Mouse (Mus musculus): Measurements from ENCODE around the gene Thumpd2. TPM values are rescaled to one million over a fixed set of nuclear protein-coding genes. Genes with fewer than 3 reads are reported as not detected.

Thumpd2 gene
- polyA plus RNA-seq, 1 experiment from 2014 or later: 7.8 TPM

DNA sequence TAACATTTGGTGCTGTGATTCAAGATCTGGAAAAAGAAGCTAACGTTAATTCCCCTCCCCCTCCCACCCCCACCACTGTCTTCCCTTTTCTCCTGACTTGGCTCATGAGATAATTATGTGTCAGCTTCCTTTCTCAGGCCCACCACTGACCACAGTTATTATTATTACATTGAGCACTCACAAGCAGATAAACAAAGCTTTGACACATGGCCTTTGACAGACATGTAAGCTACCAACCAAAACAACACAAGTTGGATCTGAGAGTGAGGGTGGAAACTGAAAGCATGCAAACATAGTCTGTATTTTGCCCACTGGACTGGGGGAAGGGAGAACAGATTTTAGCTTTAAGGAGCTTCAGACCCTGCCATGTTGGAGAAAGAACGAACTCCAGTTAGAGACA, 67.7 kb downstream of the Thumpd2 start:
- WGBS: 77% methylated on average over 2 of the region's 2 CpGs
- no peak overlapping the region for H3K4me3 ChIP-seq (ENCODE audit: low read length)
- no peak for ATAC-seq

DNA sequence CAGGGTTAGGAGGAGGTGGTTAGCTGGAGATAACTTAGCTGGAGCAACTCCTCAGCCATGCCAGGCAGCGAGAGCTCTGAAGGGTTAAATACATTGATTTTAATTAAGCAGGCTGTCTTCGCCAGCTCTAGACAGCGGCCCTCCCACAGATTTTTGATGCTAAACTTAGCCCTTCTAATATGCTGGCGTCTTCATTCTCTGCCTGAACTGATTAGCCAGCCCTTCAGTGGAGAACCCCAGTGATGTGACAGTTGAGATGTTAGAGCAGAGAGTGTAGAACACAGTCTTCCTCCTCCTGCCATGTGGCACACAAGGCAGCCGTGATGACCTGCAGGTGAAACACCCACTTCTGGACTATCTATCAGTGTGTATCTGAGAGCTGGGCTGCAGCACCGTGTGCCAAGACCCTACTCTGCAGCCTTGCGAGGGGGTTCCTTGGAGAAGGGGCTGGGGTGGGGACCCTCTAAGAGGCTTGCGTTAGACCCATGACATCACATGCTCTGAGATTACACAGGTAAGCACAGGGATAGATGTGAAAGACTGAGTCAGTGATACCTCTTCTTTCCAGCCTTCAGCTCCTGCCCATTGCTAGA, 73.3 kb downstream of the Thumpd2 start:
- H3K36me3 ChIP-seq (ENCODE audit: control insufficient read depth, insufficient read depth, low read length): no peaks in the 10 kb centered on the region

More for the DNA sequence above, 67.7 kb downstream of the Thumpd2 start:
- H3K9ac ChIP-seq (ENCODE audit: low read depth, low read length): no peak overlapping the region
- H3K27me3 ChIP-seq (replicated peaks; ENCODE audit: control insufficient read depth, insufficient read depth, low read length): no peaks in the 10 kb centered on the region
- no peaks in the 10 kb centered on the region for H3K36me3 ChIP-seq (ENCODE audit: control insufficient read depth, insufficient read depth, low read length)
- H3K27ac ChIP-seq (ENCODE audit: low read depth, low read length): no peak overlapping the region
- no peaks in the 10 kb centered on the region for H3K9me3 ChIP-seq (ENCODE audit: control insufficient read depth, low read length)
- no peak overlapping the region for H3K4me2 ChIP-seq (ENCODE audit: low read length)
- H3K4me1 ChIP-seq (ENCODE audit: control insufficient read depth, insufficient read depth, low read depth, low read length): no peaks in the 10 kb centered on the region

DNA sequence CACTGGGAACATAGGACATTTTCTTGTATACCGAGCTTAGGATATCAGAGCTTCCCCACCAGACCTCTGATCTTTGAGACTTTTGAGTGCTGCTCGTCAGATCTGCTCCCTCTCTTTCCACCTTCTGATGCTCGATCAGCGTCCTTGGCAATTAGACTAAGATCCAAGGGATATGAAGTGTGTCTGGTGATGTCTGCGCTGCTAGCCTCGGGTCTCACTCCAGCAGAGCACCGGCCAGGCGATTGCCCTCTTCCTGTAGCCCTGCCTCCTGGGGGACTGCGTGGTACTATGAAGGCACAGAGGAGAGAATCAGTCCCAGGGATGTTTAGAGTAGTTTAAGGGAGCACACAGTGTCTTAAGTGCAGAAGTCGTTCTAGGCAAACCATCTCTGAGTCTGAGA, 81.9 kb downstream of the Thumpd2 start:
- no peaks in the 10 kb centered on the region for H3K9me3 ChIP-seq (ENCODE audit: control insufficient read depth, low read length)
- 76% methylated on average over 10 of the region's 10 CpGs for WGBS
- no peak overlapping the region for H3K27ac ChIP-seq (ENCODE audit: low read depth, low read length)
- H3K27me3 ChIP-seq (replicated peaks; ENCODE audit: control insufficient read depth, insufficient read depth, low read length): no peaks in the 10 kb centered on the region
- no peak overlapping the region for H3K9ac ChIP-seq (ENCODE audit: low read depth, low read length)
- H3K4me3 ChIP-seq (ENCODE audit: low read length): no peak overlapping the region
- H3K36me3 ChIP-seq (ENCODE audit: control insufficient read depth, insufficient read depth, low read length): no peaks in the 10 kb centered on the region
- no peak overlapping the region for H3K4me2 ChIP-seq (ENCODE audit: low read length)
- H3K4me1 ChIP-seq (ENCODE audit: control insufficient read depth, insufficient read depth, low read depth, low read length): peaks cover 3% of the 10 kb centered on the region
- ATAC-seq: no peak

More for the DNA sequence above, 73.3 kb downstream of the Thumpd2 start:
- WGBS: 59% methylated on average over 8 of the region's 8 CpGs
- ATAC-seq: peak; percentile 55
- Histone ChIP-seq H3K9me3 (ENCODE audit: control insufficient read depth, low read length) (no peaks in the 10 kb centered on the region), H3K4me1 (ENCODE audit: control insufficient read depth, insufficient read depth, low read depth, low read length) (no peaks in the 10 kb centered on the region; the same call in 1 of the 2 replicates), H3K9ac (ENCODE audit: low read depth, low read length) (no peak overlapping the region), H3K4me3 (ENCODE audit: low read length) (no peak overlapping the region), H3K4me2 (ENCODE audit: low read length) (no peak overlapping the region), H3K27ac (ENCODE audit: low read depth, low read length) (no peak overlapping the region), H3K27me3 (replicated peaks; ENCODE audit: control insufficient read depth, insufficient read depth, low read length) (no peaks in the 10 kb centered on the region)

DNA sequence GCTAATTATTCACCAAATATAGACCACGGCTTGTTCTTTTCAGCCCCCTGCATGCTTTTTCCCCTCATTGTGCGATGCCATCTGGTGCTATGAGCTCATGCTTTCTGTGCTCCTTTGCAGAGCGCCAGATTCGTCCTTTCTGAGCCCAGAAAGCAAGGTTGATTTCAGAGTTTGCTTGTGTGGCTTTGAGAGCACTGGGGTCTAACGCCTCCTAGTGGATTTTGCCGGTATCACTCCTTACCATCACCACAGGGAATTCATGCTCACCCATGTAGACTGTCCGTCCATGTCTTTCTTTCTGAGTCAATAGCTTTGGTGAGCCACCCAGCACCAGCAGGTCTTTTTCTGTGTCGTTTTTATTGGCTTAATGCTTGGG, 82.5 kb downstream of the Thumpd2 start:
- Histone ChIP-seq H3K4me2 (ENCODE audit: low read length) (no peak overlapping the region), H3K9ac (ENCODE audit: low read depth, low read length) (no peak overlapping the region), H3K4me3 (ENCODE audit: low read length) (no peak overlapping the region), H3K27me3 (replicated peaks; ENCODE audit: control insufficient read depth, insufficient read depth, low read length) (no peaks in the 10 kb centered on the region), H3K4me1 (ENCODE audit: control insufficient read depth, insufficient read depth, low read depth, low read length) (peaks cover 3% of the 10 kb centered on the region), H3K9me3 (ENCODE audit: control insufficient read depth, low read length) (no peaks in the 10 kb centered on the region), H3K27ac (ENCODE audit: low read depth, low read length) (peak overlapping the region; percentile 37), H3K36me3 (ENCODE audit: control insufficient read depth, insufficient read depth, low read length) (no peaks in the 10 kb centered on the region)
- ATAC-seq: peak; percentile 90
- WGBS: 5% methylated on average over 8 of the region's 8 CpGs

DNA sequence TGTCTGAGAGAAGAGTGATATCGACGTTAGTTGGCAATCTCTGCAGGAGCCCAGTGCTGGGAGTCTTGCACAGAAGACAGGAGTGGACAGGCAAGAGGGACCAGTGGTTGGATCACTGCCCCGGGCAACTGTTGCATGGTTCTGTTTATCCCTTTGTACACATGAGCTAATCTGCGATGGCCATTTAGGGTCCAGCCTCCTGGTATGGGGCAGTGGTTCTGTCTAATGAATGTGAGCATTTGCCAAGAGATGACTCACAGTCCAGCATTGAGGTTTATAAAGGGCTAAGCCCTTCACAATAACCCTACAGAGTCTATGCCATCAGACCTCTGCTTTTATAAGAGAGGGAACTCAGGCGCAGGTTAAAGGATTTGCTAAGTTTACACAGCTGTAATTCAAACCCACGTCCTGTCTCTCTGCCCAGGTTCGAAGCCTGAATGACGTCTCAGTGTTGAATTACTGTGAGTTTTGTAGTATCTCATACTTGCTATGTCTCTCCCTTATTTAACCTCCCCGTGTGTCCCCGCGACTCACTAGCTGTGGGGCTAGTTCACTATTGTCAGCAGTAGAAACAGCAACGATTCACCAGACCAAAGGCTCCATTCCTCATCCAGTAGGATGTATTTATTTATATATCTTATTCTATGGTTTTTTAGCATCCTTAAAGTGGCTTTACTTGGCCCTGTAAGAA, 83.0 kb downstream of the Thumpd2 start:
- 54% methylated on average over 12 of the region's 12 CpGs for WGBS

DNA sequence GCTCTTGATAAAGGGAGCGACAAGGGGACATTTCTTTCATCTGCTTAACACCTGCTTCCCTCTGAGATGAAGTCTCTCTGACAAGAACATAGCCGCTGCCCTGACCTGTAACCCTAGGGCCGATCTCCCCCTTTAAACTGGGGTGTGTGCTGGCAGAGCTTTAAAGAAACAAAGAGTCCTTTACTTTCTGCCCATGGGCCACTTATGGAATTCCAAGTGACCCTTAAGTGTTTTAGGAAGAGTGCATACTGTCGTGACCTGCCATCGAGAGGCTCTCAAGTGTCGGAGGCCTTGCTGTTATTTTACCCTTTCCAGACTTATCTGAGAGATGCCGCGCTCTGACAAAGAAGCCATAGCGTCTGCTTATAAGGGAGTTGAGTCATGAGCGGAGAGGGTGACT, 84.8 kb downstream of the Thumpd2 start:
- Histone ChIP-seq H3K9me3 (ENCODE audit: control insufficient read depth, low read length) (no peaks in the 10 kb centered on the region), H3K27me3 (replicated peaks; ENCODE audit: control insufficient read depth, insufficient read depth, low read length) (no peaks in the 10 kb centered on the region), H3K27ac (ENCODE audit: low read depth, low read length) (no peak overlapping the region), H3K4me2 (ENCODE audit: low read length) (no peak overlapping the region), H3K36me3 (ENCODE audit: control insufficient read depth, insufficient read depth, low read length) (no peaks in the 10 kb centered on the region), H3K4me1 (ENCODE audit: control insufficient read depth, insufficient read depth, low read depth, low read length) (peaks cover 3% of the 10 kb centered on the region), H3K9ac (ENCODE audit: low read depth, low read length) (no peak overlapping the region), H3K4me3 (ENCODE audit: low read length) (no peak overlapping the region)
- 83% methylated on average over 10 of the region's 10 CpGs for WGBS
- ATAC-seq: no peak

More for the DNA sequence above, 83.0 kb downstream of the Thumpd2 start:
- Histone ChIP-seq H3K4me2 (ENCODE audit: low read length) (no peak overlapping the region), H3K4me3 (ENCODE audit: low read length) (no peak overlapping the region), H3K9me3 (ENCODE audit: control insufficient read depth, low read length) (no peaks in the 10 kb centered on the region), H3K27me3 (replicated peaks; ENCODE audit: control insufficient read depth, insufficient read depth, low read length) (no peaks in the 10 kb centered on the region), H3K4me1 (ENCODE audit: control insufficient read depth, insufficient read depth, low read depth, low read length) (peaks cover 3% of the 10 kb centered on the region), H3K36me3 (ENCODE audit: control insufficient read depth, insufficient read depth, low read length) (no peaks in the 10 kb centered on the region), H3K9ac (ENCODE audit: low read depth, low read length) (peak overlapping the region; percentile 29; the same call in 1 of the 2 replicates), H3K27ac (ENCODE audit: low read depth, low read length) (peak overlapping the region; percentile 37)
- peak; percentile 60 for ATAC-seq

DNA sequence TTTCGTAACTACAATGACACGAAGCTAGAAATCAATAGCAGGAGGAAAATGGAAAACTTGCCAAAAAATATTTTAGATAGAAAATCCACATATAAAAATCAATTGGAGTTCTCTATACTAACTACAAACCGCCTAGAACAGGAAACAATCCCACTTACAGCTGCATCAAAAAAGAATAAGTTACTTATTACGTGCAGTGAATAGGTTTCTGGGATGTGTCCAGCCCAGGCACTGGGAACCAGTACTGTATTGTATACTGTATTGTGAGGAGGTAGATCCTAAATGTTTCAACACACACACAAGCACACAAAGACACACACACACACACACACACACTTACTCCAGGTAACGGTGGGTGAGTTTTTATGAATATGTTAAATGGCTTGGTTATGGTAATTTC, 87.6 kb downstream of the Thumpd2 start:
- no peak for ATAC-seq
- H3K27ac ChIP-seq (ENCODE audit: low read depth, low read length): no peak overlapping the region
- H3K27me3 ChIP-seq (replicated peaks; ENCODE audit: control insufficient read depth, insufficient read depth, low read length): no peaks in the 10 kb centered on the region
- H3K4me3 ChIP-seq (ENCODE audit: low read length): no peak overlapping the region
- no peaks in the 10 kb centered on the region for H3K9me3 ChIP-seq (ENCODE audit: control insufficient read depth, low read length)
- H3K4me2 ChIP-seq (ENCODE audit: low read length): no peak overlapping the region
- H3K4me1 ChIP-seq (ENCODE audit: control insufficient read depth, insufficient read depth, low read depth, low read length): peaks cover 3% of the 10 kb centered on the region
- no peak overlapping the region for H3K9ac ChIP-seq (ENCODE audit: low read depth, low read length)
- WGBS: 83% methylated on average over 5 of the region's 5 CpGs
- no peaks in the 10 kb centered on the region for H3K36me3 ChIP-seq (ENCODE audit: control insufficient read depth, insufficient read depth, low read length)

Other genes starting within 250 kb of the Thumpd2 start
- 26.5 and 29.4 TPM in 2 replicates for gene Tmem178, start 120.5 kb downstream of the Thumpd2 start, polyA plus RNA-seq (2015; fragmentation: Nextera tagmentation; extraction: Ambion mirVana)